Mouse (Mus musculus): ENCODE results near the gene Pipox.
A peak's percentile ranks its signal among the peaks of the same experiment; 100 is the strongest.

Gene Pipox

GRCm38 (mm10) chr11:77908468-77908867 is 14.6 kb upstream of the Pipox start:
- DNase-seq (ENCODE audit: low read depth) = no peak

DNA sequence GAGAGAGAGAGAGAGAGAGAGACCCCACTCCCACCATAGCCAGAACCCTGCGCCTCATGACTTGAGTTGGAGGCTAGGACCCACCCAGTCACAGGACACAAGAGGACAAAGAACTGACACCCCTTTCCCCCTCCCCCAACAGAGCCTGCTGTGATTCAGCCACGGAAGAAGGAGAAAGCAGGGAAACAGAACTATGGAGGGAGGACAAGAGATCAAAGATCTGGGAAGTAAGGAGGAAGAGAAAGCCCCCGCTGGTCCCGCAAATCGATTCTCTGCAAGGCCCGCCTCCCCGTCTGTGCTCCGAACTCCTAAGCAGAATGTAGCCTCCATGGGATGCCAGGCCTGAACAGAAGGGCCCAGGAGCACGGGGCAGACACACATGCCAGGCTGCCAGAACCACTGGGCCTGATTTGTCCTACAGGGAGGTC is 12.9 kb upstream of the Pipox start:
- no peak for DNase-seq (ENCODE audit: low read depth)

DNA sequence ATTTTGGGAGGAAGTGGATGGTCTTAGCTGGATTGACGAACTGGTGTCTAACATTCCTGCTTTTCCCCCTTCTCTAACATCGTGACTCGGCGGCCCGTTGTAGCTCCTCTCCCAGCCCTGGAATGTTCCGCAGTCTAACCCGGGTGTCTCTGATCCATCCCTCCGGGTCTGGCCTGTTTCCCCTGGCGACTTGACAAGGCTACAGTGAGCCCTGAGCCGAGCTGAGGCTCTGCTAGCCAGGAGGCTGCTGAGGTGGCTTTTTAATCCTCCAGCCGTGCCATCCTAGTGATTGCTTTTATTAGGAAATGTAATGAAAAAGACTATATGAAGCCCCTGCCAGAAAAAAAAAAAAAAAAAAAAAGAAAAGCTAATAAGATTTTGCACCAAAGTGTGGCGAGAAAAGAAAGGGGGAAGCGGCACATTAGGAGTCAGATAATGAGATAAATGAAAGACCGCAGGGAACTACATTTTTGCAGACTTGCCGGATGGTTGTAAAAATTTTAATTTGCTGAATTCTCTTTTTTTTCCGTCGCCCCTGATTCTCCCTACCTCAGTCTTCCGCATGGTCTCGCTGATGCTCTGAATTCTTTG is 12.3 kb upstream of the Pipox start:
- DNase-seq (ENCODE audit: low read depth) = no peak

DNA sequence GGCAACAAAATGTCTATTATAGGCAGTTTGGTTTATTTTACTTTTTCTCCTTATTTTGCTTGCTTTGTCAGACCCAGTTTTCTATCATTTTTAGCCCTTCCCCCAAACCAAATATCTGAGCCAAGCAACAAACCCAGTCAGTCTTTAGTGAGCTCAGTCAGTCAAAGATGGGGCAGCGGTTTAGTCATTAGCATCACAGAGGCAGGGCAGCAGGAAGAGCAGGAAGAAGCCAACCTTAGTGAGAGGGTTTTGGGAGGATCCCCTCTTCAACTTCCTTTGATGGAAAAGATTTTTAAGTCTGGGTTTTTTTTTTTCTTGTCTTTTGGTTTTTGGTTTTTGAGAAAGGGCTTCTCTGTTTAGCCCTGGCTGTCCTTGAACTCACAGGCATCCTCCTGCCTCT is 10.8 kb upstream of the Pipox start:
- no peak for DNase-seq (ENCODE audit: low read depth)

GRCm38 (mm10) chr11:77903761-77904160 is 9.9 kb upstream of the Pipox start:
- DNase-seq (ENCODE audit: low read depth) = no peak

DNA sequence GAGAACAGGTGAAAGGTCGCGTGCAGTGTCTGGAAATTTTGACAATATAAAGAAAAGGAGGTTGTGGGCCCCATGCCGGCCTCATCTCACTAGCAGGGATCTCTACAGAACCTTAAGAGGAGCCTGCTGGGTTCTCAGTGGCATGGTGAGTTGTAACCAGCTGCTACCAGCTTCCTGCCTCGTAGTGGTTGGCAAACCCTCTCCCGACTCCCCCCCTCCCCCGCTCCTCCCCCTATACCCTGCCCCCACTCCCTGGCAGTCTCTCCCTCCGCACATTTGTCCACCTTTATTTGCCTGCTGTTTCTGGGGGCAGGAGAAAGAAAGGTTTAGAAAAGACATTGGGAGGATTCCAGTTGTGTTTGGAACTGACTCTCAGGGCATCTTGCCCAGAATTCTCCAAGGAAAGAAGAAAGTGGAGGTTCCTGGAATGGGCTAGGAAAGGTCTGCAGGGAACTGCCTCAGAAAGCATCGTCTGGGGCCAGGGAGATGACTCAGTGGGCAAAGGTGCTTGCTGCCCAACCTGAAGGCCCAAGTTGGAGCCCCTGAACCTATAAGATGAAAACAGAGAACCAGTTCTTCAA is 8.0 kb upstream of the Pipox start:
- no peak for DNase-seq (ENCODE audit: low read depth)

- DNase-seq (ENCODE audit: low read depth) = no peak
These were observed 7.5 kb upstream of the Pipox start for GRCm38 (mm10) chr11:77901366-77901765.

GRCm38 (mm10) chr11:77900696-77901095 is 6.8 kb upstream of the Pipox start:
- DNase-seq (ENCODE audit: low read depth) = no peak

DNA sequence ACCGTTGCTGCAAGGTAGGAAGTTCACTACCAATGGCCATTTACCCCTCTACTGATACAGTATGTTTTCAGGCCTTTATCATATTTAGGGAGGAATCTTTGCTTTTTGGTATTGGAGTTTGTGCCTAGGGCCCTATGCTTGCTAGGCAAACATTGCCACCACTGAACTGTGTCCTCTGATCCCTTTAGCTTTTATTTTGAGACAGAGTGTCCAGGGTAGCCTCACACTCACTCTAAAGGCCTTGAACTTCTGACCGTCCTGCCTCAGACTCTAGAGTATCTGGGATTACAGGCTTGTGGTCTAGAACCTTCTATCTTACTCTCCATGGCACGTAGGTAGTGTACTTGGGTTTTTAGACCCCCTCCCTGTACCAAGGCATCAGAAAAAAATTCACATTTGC is 6.3 kb upstream of the Pipox start:
- DNase-seq (ENCODE audit: low read depth) = no peak

- no peak for DNase-seq (ENCODE audit: low read depth)
These were observed 3.2 kb upstream of the Pipox start for GRCm38 (mm10) chr11:77896820-77897805.

DNA sequence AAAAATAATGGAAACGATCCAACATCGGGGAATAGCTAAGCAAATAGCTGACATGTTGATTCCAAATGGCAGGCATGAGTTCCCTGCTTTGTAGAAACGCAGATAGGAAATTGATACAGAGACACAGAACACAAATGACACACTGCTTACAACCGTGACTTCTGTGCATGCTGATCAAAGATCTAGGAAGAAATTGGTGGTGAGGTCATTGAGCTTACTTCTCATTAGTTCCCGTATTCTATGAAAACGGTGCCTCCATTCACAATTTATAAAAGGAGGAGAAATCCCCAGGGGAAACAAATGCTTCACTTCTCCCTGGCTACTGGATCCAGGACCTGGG is 2.6 kb upstream of the Pipox start:
- DNase-seq (ENCODE audit: low read depth) = no peak

DNA sequence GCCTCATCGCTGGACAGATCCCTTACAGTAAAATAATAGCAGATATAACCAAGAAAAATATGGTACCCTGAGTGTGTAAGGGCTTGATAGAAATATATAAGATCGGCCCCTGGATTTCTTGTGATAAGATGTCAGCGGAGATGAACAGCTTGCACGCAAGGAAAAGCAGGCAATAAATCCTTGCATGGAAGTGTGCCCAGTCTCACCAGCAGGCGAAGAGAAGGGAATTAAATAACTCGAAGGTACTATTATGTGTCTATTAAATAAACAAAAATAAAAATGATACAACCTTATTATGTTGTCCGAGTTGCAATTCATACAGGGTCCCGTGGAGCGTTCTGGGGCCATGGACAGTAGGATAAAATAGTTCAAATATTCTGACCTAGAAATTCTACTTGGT is 2.1 kb upstream of the Pipox start:
- no peak for DNase-seq (ENCODE audit: low read depth)

DNA sequence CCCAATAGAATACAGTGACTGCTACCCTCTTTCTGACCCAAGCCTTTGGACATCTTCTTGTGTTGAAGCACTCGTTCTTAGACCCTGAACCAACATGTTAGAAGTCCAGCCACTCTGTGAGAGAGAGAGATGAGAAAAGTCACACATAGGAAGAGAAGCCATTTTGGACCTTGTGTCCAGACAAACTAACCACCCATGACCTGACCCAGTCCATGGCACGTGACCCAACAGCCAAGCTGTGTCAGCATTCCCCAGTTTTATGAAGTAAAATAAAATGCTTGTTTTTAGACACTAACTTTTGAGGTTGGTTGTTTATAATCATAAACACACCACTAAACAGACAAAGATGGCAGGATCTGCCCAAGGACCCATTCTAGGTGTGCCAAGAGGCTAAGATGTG is 1.1 kb upstream of the Pipox start:
- DNase-seq (ENCODE audit: low read depth) = no peak

DNA sequence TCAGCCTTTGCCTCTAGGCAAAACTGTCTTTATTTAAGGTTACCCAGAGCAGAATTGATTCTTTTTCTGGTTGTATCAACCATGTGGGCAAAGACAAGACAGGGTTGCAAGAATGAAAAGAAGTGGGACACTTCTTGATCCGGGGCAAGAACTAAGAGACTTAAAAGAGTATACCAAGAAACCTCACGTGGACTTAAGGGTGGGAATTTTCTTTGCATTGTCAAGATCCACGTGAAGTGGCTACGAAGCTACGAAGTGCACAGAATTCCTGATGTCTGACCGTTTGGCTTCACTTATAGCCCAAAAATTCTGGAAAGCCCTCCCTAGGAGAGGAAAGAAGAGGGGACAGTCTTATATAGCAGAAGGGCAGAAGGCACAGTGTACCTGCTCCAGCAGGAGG is 613 bp downstream of the Pipox start:
- no peak for DNase-seq (ENCODE audit: low read depth)

DNA sequence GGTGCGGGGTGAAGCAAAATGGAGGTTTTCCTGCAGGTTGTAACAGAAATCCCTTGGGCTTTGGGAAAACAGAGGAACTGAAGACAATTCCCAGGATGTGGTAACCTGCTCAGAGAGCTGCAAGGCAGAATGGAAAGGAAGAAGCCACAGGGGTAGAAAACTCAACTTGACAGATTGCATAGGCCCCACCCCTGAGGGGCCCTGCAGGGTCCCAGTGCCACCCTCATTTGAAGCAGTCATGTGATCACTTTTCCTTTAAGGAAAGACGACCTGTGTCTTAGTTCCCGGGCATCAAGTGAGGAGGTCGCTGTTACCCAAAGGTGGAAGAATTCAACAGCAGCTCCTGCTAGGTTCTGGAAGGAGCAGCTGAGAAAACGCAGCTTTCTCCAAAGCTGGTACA is 1.0 kb downstream of the Pipox start:
- DNase-seq (ENCODE audit: low read depth) = no peak

GRCm38 (mm10) chr11:77890648-77891258 is 3.1 kb downstream of the Pipox start:
- DNase-seq (ENCODE audit: low read depth) = no peak

DNA sequence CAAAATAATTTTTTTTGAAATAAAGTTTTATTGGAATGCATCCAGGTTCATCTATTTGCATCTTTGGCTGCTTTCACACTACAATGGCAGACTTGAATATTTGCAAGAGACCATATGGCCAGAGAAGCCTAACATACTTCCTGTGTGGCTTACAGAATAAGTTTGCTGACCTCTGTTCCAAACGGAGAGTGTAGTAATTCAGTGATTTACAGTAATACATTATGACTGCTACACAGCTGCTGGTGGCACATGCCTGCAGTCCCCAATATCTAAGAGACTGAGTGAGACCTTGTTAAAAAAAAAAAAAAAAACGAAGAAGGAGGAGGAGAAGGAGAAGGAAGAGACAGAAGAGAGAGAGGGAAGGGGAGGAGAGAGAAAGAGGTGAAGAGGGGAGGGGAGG is 4.4 kb downstream of the Pipox start:
- peak; percentile 67 for DNase-seq (ENCODE audit: low read depth)

DNA sequence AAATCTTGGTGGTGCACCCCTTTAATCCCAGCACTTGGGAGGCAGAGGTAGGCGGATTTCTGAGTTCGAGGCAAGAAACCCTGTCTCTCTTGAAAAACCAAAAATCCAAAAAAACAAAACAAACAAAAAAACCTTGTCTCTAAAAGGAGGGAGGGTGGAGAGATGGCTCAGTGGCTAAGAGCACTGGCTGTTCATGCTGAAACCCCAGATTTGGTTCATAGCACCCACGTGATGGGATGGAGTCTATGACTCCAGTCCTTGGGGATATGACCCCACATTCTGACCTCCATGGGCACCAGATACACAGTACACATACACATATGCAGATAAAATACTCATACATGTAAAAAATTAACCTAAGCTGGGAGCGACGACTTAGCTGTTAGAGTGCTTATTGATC is 5.0 kb downstream of the Pipox start:
- no peak for DNase-seq (ENCODE audit: low read depth)

- DNase-seq (ENCODE audit: low read depth) = peak; percentile 61
These were observed 6.4 kb downstream of the Pipox start for GRCm38 (mm10) chr11:77887373-77887960.

DNA sequence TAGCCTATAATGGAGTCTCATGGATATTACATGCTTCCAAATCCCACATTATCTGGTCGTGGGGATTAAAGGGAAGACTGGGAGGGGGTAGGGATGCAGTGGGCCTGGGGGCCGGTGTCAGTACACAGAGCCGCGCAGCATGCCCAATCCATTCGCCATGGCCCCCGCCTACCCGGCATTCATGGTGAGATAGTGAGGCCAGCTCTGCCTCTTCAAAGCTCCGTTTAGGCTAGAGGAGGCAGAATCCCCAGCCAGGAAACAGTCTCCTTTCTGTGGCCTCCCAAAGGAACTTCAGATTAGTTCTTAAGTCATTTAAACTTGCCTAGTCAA is 8.7 kb downstream of the Pipox start:
- DNase-seq (ENCODE audit: low read depth) = no peak

DNA sequence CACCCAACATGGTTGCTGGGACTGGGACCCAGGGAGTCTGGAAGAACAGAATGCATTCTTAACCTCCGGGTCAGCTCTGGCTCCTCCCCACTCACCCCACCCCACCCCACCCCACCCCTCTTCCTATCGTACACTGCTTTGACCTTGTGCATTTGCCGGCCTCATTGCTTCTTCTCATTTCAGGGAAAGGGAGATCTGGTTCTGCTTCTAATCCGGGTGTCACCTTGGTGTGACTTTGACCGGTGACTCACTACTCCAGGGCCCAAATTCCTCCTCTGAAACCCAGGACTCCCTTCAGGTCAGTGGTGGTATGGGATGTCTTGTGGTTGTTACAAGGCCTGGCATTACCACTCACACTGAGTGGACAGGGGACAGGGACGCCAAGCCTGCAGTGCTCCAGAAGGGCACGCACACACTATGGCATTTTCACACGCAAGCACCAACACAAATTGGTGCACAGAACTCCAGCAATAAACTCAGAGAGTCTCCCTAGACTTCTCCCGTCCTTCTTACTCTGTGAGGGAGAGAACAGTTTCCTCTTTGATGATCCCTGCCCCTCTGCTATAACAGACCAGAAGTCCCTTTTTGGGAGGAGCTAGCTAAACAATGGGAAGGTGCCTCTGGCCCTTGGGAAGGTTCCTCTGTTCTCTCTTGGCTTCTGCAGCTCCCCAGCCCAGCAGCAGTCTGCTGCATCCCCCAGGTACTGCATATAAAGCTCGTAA is 9.2 kb downstream of the Pipox start:
- DNase-seq (ENCODE audit: low read depth) = no peak

- no peak for DNase-seq (ENCODE audit: low read depth)
These were observed 17.1 kb downstream of the Pipox start for GRCm38 (mm10) chr11:77876760-77877148.
